Mouse (Mus musculus): ENCODE measurements around the gene Col9a1. TPM values are rescaled to one million over a fixed set of nuclear protein-coding genes. Genes with fewer than 3 reads are reported as not detected.
A peak's percentile ranks its signal among the peaks of the same experiment; 100 is the strongest.

Gene Col9a1
- total RNA-seq, 2 experiments from 2014 or later: 0.56 to 0.60 TPM

GRCm38 (mm10) chr1:24219041-24219440, 41.6 kb downstream of the Col9a1 start:
- no peak for DNase-seq (ENCODE audit: low spot score in 2 of 2)

GRCm38 (mm10) chr1:24222231-24222630, 44.8 kb downstream of the Col9a1 start:
- no peak for DNase-seq (ENCODE audit: low spot score in 2 of 2)

- DNase-seq (ENCODE audit: low spot score in 2 of 2): peak; percentile 23 to 33
Measured at GRCm38 (mm10) chr1:24222981-24223612, 45.7 kb downstream of the Col9a1 start.

DNA sequence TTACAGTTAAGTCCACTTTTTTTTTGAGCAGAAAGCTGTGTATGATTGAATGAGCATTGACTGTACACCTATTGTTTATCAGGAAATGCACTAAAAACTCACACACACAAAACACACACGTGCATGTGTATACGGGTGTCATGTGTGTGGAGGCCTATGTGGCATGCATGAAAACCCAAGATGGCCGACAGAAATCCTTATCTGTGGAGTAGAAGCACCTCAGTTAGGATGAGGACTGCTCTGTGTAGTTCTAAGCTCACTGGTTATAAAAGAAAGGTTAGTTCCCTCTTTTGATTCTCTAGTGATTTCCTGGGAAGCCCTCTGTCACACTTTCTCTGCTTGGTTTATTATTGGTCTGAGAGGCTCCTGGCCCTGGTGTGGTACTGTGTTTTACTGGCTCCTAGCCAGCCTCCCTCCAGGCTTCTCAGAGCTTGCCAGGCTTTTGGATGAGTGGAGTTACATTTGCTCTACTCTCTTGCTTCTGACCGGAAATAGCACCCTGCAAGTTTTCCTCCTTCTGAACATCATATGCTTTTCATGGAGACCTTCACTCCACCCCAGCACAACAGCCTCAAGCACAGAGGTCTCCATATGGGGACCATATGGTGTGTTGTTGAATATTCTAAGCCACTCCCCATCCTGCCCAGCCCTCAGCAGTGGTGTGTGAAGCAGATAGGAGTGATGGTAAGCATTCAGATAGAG, 48.6 kb downstream of the Col9a1 start:
- peak; percentile 28 to 49 for DNase-seq (ENCODE audit: low spot score in 2 of 2)

GRCm38 (mm10) chr1:24226941-24227711, 49.7 kb downstream of the Col9a1 start:
- no peak for DNase-seq (ENCODE audit: low spot score in 2 of 2)

DNA sequence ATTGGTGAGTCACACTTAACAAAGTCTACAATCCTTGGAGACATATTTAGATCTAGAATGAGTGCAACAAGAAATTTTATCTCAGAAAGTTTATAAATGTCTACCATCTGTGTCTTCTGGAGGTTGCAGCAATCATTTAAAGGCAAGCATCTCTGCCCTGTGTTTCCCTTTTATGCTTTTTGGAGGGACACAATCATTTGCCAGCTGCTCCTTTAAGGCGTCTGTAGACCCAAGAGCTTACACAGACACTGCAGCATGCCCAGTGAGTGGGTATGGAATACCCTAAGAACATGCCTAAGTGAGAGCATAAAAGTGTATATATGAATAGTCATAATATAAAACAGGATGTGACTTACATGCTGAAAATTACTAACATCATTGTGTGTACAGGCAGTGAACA, 52.1 kb downstream of the Col9a1 start:
- DNase-seq (ENCODE audit: low spot score in 2 of 2): peak in 1 of 2 experiments; percentile 28

- DNase-seq (ENCODE audit: low spot score in 2 of 2): no peak
Measured at GRCm38 (mm10) chr1:24230428-24230827, 53.0 kb downstream of the Col9a1 start.

GRCm38 (mm10) chr1:24231504-24232270, 54.3 kb downstream of the Col9a1 start:
- DNase-seq (ENCODE audit: low spot score in 2 of 2): no peak

- DNase-seq (ENCODE audit: low spot score in 2 of 2): no peak
Measured at GRCm38 (mm10) chr1:24236330-24236729, 58.9 kb downstream of the Col9a1 start.

- no peak for DNase-seq (ENCODE audit: low spot score in 2 of 2)
Measured at GRCm38 (mm10) chr1:24240039-24240691, 62.8 kb downstream of the Col9a1 start.

- DNase-seq (ENCODE audit: low spot score in 2 of 2): no peak
Measured at GRCm38 (mm10) chr1:24244931-24245330, 67.5 kb downstream of the Col9a1 start.

GRCm38 (mm10) chr1:24245700-24246375, 68.4 kb downstream of the Col9a1 start:
- no peak for DNase-seq (ENCODE audit: low spot score in 2 of 2)

- DNase-seq (ENCODE audit: low spot score in 2 of 2): no peak
Measured at GRCm38 (mm10) chr1:24248294-24249104, 71.1 kb downstream of the Col9a1 start.

- DNase-seq (ENCODE audit: low spot score in 2 of 2): peak; percentile 29 to 52
Measured at GRCm38 (mm10) chr1:24249105-24249664, 71.8 kb downstream of the Col9a1 start.

DNA sequence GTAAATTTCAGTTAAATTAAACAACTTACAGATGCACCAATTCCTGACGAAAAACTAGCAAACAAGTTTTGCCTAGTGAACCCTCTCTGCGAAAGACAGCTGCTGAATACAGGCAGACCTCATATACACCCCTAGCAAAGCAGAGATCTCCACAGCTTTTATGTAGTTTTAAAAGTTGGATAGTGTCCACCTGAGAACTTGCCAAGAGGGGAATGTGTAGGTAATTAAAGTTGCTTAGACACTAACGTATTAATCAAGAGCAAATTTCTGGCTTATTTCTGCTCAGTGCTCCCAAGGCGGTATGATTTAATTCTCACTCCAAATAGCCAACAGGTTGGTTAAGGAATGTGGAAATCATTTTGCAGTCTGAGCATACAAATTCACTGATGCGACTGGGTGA, 80.6 kb downstream of the Col9a1 start:
- DNase-seq (ENCODE audit: low spot score in 2 of 2): no peak

DNA sequence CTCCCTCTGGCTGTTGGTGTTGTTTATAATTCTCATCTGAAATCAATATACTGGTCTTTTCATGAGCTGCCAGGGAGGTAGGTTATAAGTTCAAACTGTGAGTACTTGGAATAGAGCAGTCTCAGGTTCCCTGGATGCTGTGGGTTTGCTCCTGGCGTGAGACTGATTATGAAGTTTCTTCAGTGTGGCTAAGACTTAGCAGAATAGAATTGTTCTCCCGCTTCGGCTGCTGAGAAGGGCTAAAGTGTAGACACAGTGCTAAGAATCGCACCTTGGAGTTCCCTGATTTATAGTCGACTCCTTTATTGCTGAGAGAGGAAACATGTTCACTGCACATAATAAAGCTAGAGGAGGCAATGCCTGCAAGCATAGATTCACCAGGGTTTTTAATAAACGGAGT, 82.0 kb downstream of the Col9a1 start:
- no peak for DNase-seq (ENCODE audit: low spot score in 2 of 2)

- no peak for DNase-seq (ENCODE audit: low spot score in 2 of 2)
Measured at GRCm38 (mm10) chr1:24261181-24261580, 83.8 kb downstream of the Col9a1 start.

DNA sequence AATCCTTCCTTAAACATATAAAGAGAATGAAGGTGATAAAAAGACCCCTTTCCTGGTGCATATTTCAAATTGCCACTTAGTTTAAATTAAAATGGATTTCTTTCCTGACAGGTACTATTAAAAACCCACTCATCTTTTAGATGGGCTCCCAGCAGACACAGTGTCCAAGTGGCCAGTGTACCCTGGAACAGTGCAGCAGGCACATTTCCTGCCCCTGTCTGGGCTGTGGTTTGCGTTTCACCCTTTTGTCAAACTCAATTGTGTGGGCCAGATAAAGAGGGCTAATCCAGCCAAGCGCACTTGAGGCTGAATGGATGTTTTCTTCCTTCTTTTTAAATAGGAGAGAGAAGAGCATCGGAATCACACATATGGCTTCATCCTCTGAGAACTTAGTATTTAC, 89.6 kb downstream of the Col9a1 start:
- DNase-seq (ENCODE audit: low spot score in 2 of 2): no peak

DNA sequence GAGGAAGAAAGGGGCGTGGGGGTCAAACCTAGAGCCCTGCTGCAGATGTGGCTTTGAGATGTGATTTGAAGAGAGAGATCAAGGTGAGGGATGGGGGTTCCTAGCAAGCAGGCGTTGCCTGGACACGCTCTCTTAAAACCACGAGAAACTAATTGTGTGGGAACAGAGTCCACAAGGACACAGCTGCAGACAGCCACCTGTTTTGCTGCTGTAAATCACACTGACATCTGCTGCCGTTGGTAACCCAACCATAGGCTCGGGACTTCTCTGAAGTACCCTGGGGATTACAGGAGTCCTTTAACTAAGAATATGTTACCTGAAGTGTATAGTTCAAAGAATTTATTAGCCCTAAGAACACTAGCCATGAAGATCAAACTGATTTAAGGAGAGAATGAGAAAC, 109.0 kb downstream of the Col9a1 start:
- DNase-seq (ENCODE audit: low spot score in 2 of 2): no peak
